Comparison of ENCODE assay signal across 16 mouse cellular contexts in genomic region chr6:12020738-12021137, GRCm38 (mm10).
"Had no signal": no experiment of that assay in that cellular context is flagged by ENCODE, and none has a peak within 500 bp of the region (broad histone marks: within the 10 kb centered on the region; RNA-seq: fewer than 3 reads in every experiment).

No protein-coding gene starts in this region.

- ATAC-seq: midbrain, embryonic 16.5 days had no signal

- H3K4me2 ChIP-seq: limb, embryonic 12.5 days; limb, embryonic 15.5 days; liver, embryonic 13.5 days; midbrain, embryonic 12.5 days; neural tube, embryonic 13.5 days had no signal

- H3K27ac ChIP-seq: limb, embryonic 15.5 days; liver, embryonic 13.5 days; midbrain, embryonic 12.5 days; neural tube, embryonic 13.5 days had no signal

- H3K4me3 ChIP-seq: limb, embryonic 12.5 days; limb, embryonic 15.5 days; liver, embryonic 13.5 days; midbrain, embryonic 12.5 days; myocyte; neural tube, embryonic 13.5 days had no signal

- H3K9ac ChIP-seq: limb, embryonic 12.5 days; limb, embryonic 15.5 days; liver, embryonic 13.5 days; midbrain, embryonic 12.5 days; neural tube, embryonic 13.5 days had no signal

- H3K27me3 ChIP-seq: limb, embryonic 12.5 days; limb, embryonic 15.5 days; liver, embryonic 13.5 days; midbrain, embryonic 12.5 days; neural tube, embryonic 13.5 days had no signal

- H3K36me3 ChIP-seq: liver, embryonic 13.5 days had no signal

- H3K9me3 ChIP-seq: limb, embryonic 12.5 days; limb, embryonic 15.5 days; liver, embryonic 13.5 days; midbrain, embryonic 12.5 days; neural tube, embryonic 13.5 days had no signal

- H3K4me1 ChIP-seq: limb, embryonic 12.5 days; limb, embryonic 15.5 days; midbrain, embryonic 12.5 days; neural tube, embryonic 13.5 days had no signal

- DNase-seq: left cerebral cortex, postnatal 4 days; liver, embryonic 13.5 days; lung, adult 2 months; lung, postnatal 14 days; lung, postnatal 4 days; retina, postnatal 1 day; right cerebral cortex, postnatal 25 days; thymus, adult 2 months; thymus, postnatal 14 days; thymus, postnatal 4 days had no signal
